ENCODE assay signal across 20 mouse cellular contexts in the genomic region with DNA sequence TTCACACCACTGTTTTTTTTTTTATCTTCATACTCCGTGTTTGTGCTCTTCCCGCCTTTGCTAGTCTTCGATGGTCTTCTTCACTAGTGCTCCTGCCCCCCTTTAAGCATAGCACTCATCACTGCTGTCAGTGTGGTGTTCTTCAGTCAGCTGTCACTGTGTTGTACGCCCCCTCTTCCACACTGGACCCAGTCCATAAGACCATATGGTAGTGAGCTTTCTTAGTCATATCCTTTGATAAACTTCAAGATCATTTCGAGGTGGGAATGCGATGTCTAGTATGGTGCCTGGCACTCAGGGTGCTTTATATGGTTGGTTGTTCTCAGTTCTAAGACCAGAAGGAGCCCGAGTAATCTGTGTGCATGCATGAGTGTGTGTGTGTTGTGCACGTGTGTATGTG. TPM values are rescaled to one million over a fixed set of nuclear protein-coding genes. Genes with fewer than 3 reads are reported as not detected.
DNase-seq lines count a peak whose midpoint lies in the region; ATAC-seq lines count a peak whose summit lies in the region.
"Had no signal": no experiment of that assay in that cellular context is flagged by ENCODE, and none has a peak within 500 bp of the region (broad histone marks: within the 10 kb centered on the region; RNA-seq: fewer than 3 reads in every experiment).

No protein-coding gene starts in this region.

- H3K4me1 ChIP-seq in forebrain, embryonic 15.5 days: peaks cover 34% of the 10 kb centered on the region
- H3K4me1 ChIP-seq in forebrain, embryonic 11.5 days (replicated peaks; ENCODE audit: control insufficient read depth, insufficient read depth, low read length): no peaks in the 10 kb centered on the region
- H3K4me1 ChIP-seq: hindbrain, embryonic 15.5 days; midbrain, embryonic 10.5 days had no signal

- H3K36me3 ChIP-seq in forebrain, embryonic 15.5 days: peaks cover 40% of the 10 kb centered on the region
- H3K36me3 ChIP-seq in forebrain, embryonic 11.5 days (ENCODE audit: control insufficient read depth, insufficient read depth, low read length): no peaks in the 10 kb centered on the region; the same call in 1 of the 2 replicates

- no peaks in the 10 kb centered on the region for H3K27me3 ChIP-seq in forebrain, embryonic 15.5 days
- no peaks in the 10 kb centered on the region for H3K27me3 ChIP-seq in forebrain, embryonic 11.5 days (ENCODE audit: control insufficient read depth, insufficient read depth, low read length)
- H3K27me3 ChIP-seq: hindbrain, embryonic 15.5 days; limb, embryonic 13.5 days had no signal

- peak overlapping the region; percentile 91 for H3K27ac ChIP-seq in forebrain, embryonic 15.5 days (replicated peaks)
- no peak overlapping the region for H3K27ac ChIP-seq in forebrain, embryonic 11.5 days (ENCODE audit: low read depth, low read length)
- H3K27ac ChIP-seq: limb, embryonic 13.5 days; midbrain, embryonic 10.5 days had no signal

- no peak for DNase-seq in forebrain, embryonic 11.5 days (ENCODE audit: low spot score)
- DNase-seq in left cerebral cortex, postnatal 14 days (ENCODE audit: low spot score in 2 of 2): peak; percentile 49 to 57
- no peak for DNase-seq in left cerebral cortex, adult 11 months (ENCODE audit: low spot score)
- peak; percentile 36 for DNase-seq in brain, embryonic 18.5 days (ENCODE audit: low read depth, low spot score)
- DNase-seq in lung, postnatal 10 days: peak; percentile 74
- no peak for DNase-seq in ovary, postnatal 36 days (ENCODE audit: low spot score)
- no peak for DNase-seq in cerebellum, postnatal 4 days (ENCODE audit: low spot score in 2 of 2)
- DNase-seq: cerebellum, adult 8-10 months; embryo, embryonic 11 days; kidney, adult 11 months; kidney, postnatal 25 days; thymus, postnatal 36 days had no signal

- peak; percentile 65 for ATAC-seq in forebrain, embryonic 15.5 days (replicated peaks)
- ATAC-seq in forebrain, embryonic 11.5 days (replicated peaks; ENCODE audit: low FRiP score): no peak

- H3K4me2 ChIP-seq in forebrain, embryonic 15.5 days (replicated peaks): no peak overlapping the region
- no peak overlapping the region for H3K4me2 ChIP-seq in forebrain, embryonic 11.5 days (ENCODE audit: low read depth, low read length, severe bottlenecking)
- H3K4me2 ChIP-seq: hindbrain, embryonic 15.5 days; limb, embryonic 13.5 days had no signal

- H3K9me3 ChIP-seq in forebrain, embryonic 15.5 days: no peaks in the 10 kb centered on the region
- no peaks in the 10 kb centered on the region for H3K9me3 ChIP-seq in forebrain, embryonic 11.5 days (ENCODE audit: control insufficient read depth, low read length)
- H3K9me3 ChIP-seq: hindbrain, embryonic 15.5 days; limb, embryonic 13.5 days; midbrain, embryonic 10.5 days had no signal

- intact Hi-C loops in left cerebral cortex, postnatal 14 days (cut with DNase I): no loop called here

- H3K4me3 ChIP-seq in forebrain, embryonic 15.5 days: no peak overlapping the region
- H3K4me3 ChIP-seq in forebrain, embryonic 11.5 days (ENCODE audit: low read depth, low read length): no peak overlapping the region
- H3K4me3 ChIP-seq: erythroblast, embryonic 14.5 days; hindbrain, embryonic 15.5 days; limb, embryonic 13.5 days; midbrain, embryonic 10.5 days had no signal

- H3K9ac ChIP-seq in forebrain, embryonic 15.5 days (replicated peaks): no peak overlapping the region
- no peak overlapping the region for H3K9ac ChIP-seq in forebrain, embryonic 11.5 days (ENCODE audit: low read length)
- H3K9ac ChIP-seq: hindbrain, embryonic 15.5 days; limb, embryonic 13.5 days had no signal

- WGBS in forebrain, embryonic 15.5 days: 66% methylated on average over 8 of the region's 8 CpGs
- 93% methylated on average over 8 of the region's 8 CpGs for WGBS in forebrain, embryonic 11.5 days

RNA-seq across cellular contexts. Expression of a gene that starts 37.4 kb away (rescaled TPM):
- polyA plus RNA-seq in forebrain, embryonic 15.5 days (2015; fragmentation: Nextera tagmentation; extraction: Ambion mirVana): not detected in 2 replicates
- not detected in 2 replicates for polyA plus RNA-seq in forebrain, embryonic 11.5 days (2014; fragmentation: Nextera tagmentation; extraction: Ambion mirVana)
- under 1 TPM in 1 of 2 experiments, not detected in 1; 0.55 TPM for total RNA-seq in left cerebral cortex, postnatal 14 days (2021)
- total RNA-seq: gastrocnemius, postnatal 4 days had no signal
- polyA plus RNA-seq: erythroblast, embryonic 14.5 days; limb, embryonic 13.5 days; small intestine, adult 2 months; stomach, embryonic 16.5 days had no signal

RNA-seq across cellular contexts. Expression of a gene that starts 43.4 kb away (rescaled TPM):
- 25.7 and 26.0 TPM in 2 replicates for polyA plus RNA-seq in forebrain, embryonic 15.5 days (2015; fragmentation: Nextera tagmentation; extraction: Ambion mirVana)
- polyA plus RNA-seq in forebrain, embryonic 11.5 days (2014; fragmentation: Nextera tagmentation; extraction: Ambion mirVana): 28.9 and 31.3 TPM in 2 replicates
- total RNA-seq in left cerebral cortex, postnatal 14 days (2021): 100 to 1,000 TPM; 245 to 264 TPM

RNA-seq across cellular contexts. Expression of a gene that starts 56.4 kb away (rescaled TPM):
- 35.6 and 41.5 TPM in 2 replicates for polyA plus RNA-seq in forebrain, embryonic 15.5 days (2015; fragmentation: Nextera tagmentation; extraction: Ambion mirVana)
- polyA plus RNA-seq in forebrain, embryonic 11.5 days (2014; fragmentation: Nextera tagmentation; extraction: Ambion mirVana): 99.5 and 102 TPM in 2 replicates
- total RNA-seq in left cerebral cortex, postnatal 14 days (2021): 10 to 100 TPM; 14.7 to 15.8 TPM

Comparison
In these comparisons a context has a peak if more than half of its experiments do, and no peak if none do; other contexts are left out.
1. DNase-seq: peak in left cerebral cortex, postnatal 14 days (2 of 2), brain, embryonic 18.5 days (single experiment) and lung, postnatal 10 days (single experiment); none in forebrain, embryonic 11.5 days (single experiment), left cerebral cortex, adult 11 months (single experiment), ovary, postnatal 36 days (single experiment) and cerebellum, postnatal 4 days (0 of 2).